Mouse (Mus musculus) kidney, embryonic 14.5 days (tissue): ENCODE data around the gene Ptch1. TPM values are rescaled to one million over a fixed set of nuclear protein-coding genes. Genes with fewer than 3 reads are reported as not detected.

ENCODE experiments used
- ATAC-seq: fragments of 200-750 bp; cut with Nextera tagmentation; 2 replicates; pipeline ENCODE4 v1.8.0; 2017; ENCODE audit warnings: moderate number of reproducible peaks, mild to moderate bottlenecking, moderate TSS enrichment, moderate library complexity; ENCODE audit not compliant: low FRiP score, low TSS enrichment
- H3K27ac ChIP-seq: fragments of 300-500 bp; sonication (generic); 2 replicates; pipeline ENCODE4 v1.5.1; 2014; ENCODE audit warnings: low read depth, mild to moderate bottlenecking, low read length, moderate library complexity, mixed read lengths
- H3K27me3 ChIP-seq: fragments of 300-500 bp; sonication (generic); 2 replicates; pipeline ENCODE4 v1.6.1; 2014; ENCODE audit warnings: mild to moderate bottlenecking, low read length; ENCODE audit not compliant: control insufficient read depth, insufficient read depth
- H3K36me3 ChIP-seq: fragments of 300-500 bp; sonication (generic); 2 replicates; pipeline ENCODE4 v1.6.1; 2014; ENCODE audit warnings: low read length, mixed read lengths; ENCODE audit not compliant: control insufficient read depth, insufficient read depth
- H3K4me1 ChIP-seq: fragments of 300-500 bp; sonication (generic); 2 replicates; pipeline ENCODE4 v1.6.1; 2014; ENCODE audit warnings: low read length, mixed read lengths; ENCODE audit not compliant: control insufficient read depth, insufficient read depth
- H3K4me2 ChIP-seq: fragments of 300-500 bp; sonication (generic); replicated peaks from 2 replicates; pipeline ENCODE4 v1.6.1; 2014; ENCODE audit warnings: low read depth, mild to moderate bottlenecking, low read length
- H3K4me3 ChIP-seq: fragments of 300-500 bp; sonication (generic); 2 replicates; pipeline ENCODE4 v1.5.1; 2014; ENCODE audit warnings: mild to moderate bottlenecking, low read length
- H3K9ac ChIP-seq: fragments of 300-500 bp; sonication (generic); 2 replicates; pipeline ENCODE4 v1.6.1; 2014; ENCODE audit warnings: low read depth, mild to moderate bottlenecking, low read length, moderate library complexity
- H3K9me3 ChIP-seq: fragments of 300-500 bp; sonication (generic); 2 replicates; pipeline ENCODE4 v1.6.1; 2016; ENCODE audit warnings: low read length; ENCODE audit not compliant: control insufficient read depth
- WGBS: fragments of 180-500 bp; shearing (Covaris S2); extraction: QIAGEN DNeasy Blood & Tissue Kit; methylation state at CpG from one replicate; pipeline ENCODE4 v1.1.7; 2014; 5-methylcytosine and 5-hydroxymethylcytosine counted together
- polyA plus RNA-seq: library from polyadenylated mRNA; unstranded; fragments of >200 nt; fragmentation: Nextera tagmentation; extraction: Ambion mirVana; gene quantifications from 2 replicates; pipeline ENCODE4 v1.2.1, GENCODE M21; 2014

Ptch1 gene
- polyA plus RNA-seq, 1 experiment from 2014 or later, result 28.2 TPM

GRCm38 (mm10) chr13:63529602-63530370 is 43.6 kb downstream of the Ptch1 start:
- no peak overlapping the region for H3K9ac ChIP-seq
- peaks cover 24% of the 10 kb centered on the region for H3K4me1 ChIP-seq
- H3K36me3 ChIP-seq, result peaks cover 90% of the 10 kb centered on the region
- no peak overlapping the region for H3K4me3 ChIP-seq
- H3K27me3 ChIP-seq, result no peaks in the 10 kb centered on the region
- ATAC-seq, result no peak
- no peak overlapping the region for H3K4me2 ChIP-seq
- no peak overlapping the region for H3K27ac ChIP-seq
- 56% methylated on average over 3 of the region's 3 CpGs for WGBS
- H3K9me3 ChIP-seq, result no peaks in the 10 kb centered on the region

GRCm38 (mm10) chr13:63528852-63529251 is 44.5 kb downstream of the Ptch1 start:
- H3K9me3 ChIP-seq, result no peaks in the 10 kb centered on the region
- H3K4me2 ChIP-seq, result no peak overlapping the region
- peaks cover 24% of the 10 kb centered on the region for H3K4me1 ChIP-seq
- ATAC-seq, result no peak
- H3K36me3 ChIP-seq, result peaks cover 90% of the 10 kb centered on the region
- H3K27me3 ChIP-seq, result no peaks in the 10 kb centered on the region
- H3K27ac ChIP-seq, result no peak overlapping the region
- no peak overlapping the region for H3K4me3 ChIP-seq
- WGBS, result 9% methylated on average over 2 of the region's 2 CpGs
- H3K9ac ChIP-seq, result no peak overlapping the region

- Histone ChIP-seq H3K27me3 (no peaks in the 10 kb centered on the region), H3K9ac (no peak overlapping the region), H3K4me1 (peaks cover 24% of the 10 kb centered on the region), H3K4me2 (no peak overlapping the region), H3K27ac (no peak overlapping the region), H3K36me3 (peaks cover 90% of the 10 kb centered on the region), H3K4me3 (no peak overlapping the region), H3K9me3 (no peaks in the 10 kb centered on the region)
- 0 out of 2 replicates have a peak, but pooled peaks have one; percentile 38 for ATAC-seq
- 20% methylated on average over 5 of the region's 5 CpGs for WGBS
Observed at GRCm38 (mm10) chr13:63528164-63528675, 45.2 kb downstream of the Ptch1 start.

GRCm38 (mm10) chr13:63525571-63526197 is 47.7 kb downstream of the Ptch1 start:
- H3K27me3 ChIP-seq, result no peaks in the 10 kb centered on the region
- no peak overlapping the region for H3K4me2 ChIP-seq
- WGBS, result 62% methylated on average over 11 of the region's 11 CpGs
- H3K4me3 ChIP-seq, result no peak overlapping the region
- H3K36me3 ChIP-seq, result peaks cover 86% of the 10 kb centered on the region
- H3K4me1 ChIP-seq, result peaks cover 24% of the 10 kb centered on the region
- H3K9ac ChIP-seq, result no peak overlapping the region
- no peaks in the 10 kb centered on the region for H3K9me3 ChIP-seq
- ATAC-seq, result peak; percentile 21; the same call in 1 of the 2 replicates
- H3K27ac ChIP-seq, result no peak overlapping the region

GRCm38 (mm10) chr13:63524608-63525570 is 48.5 kb downstream of the Ptch1 start:
- Histone ChIP-seq H3K27me3 (no peaks in the 10 kb centered on the region), H3K36me3 (peaks cover 86% of the 10 kb centered on the region), H3K27ac (peak overlapping the region; percentile 1; the same call in 1 of the 2 replicates), H3K4me1 (peaks cover 19% of the 10 kb centered on the region), H3K9ac (no peak overlapping the region), H3K4me3 (no peak overlapping the region), H3K4me2 (no peak overlapping the region), H3K9me3 (no peaks in the 10 kb centered on the region)
- 49% methylated on average over 25 of the region's 25 CpGs for WGBS
- peak; percentile 59; the same call in 1 of the 2 replicates for ATAC-seq

GRCm38 (mm10) chr13:63524061-63524460 is 49.3 kb downstream of the Ptch1 start:
- H3K27me3 ChIP-seq, result no peaks in the 10 kb centered on the region
- ATAC-seq, result no peak
- H3K9ac ChIP-seq, result no peak overlapping the region
- H3K4me2 ChIP-seq, result no peak overlapping the region
- H3K9me3 ChIP-seq, result no peaks in the 10 kb centered on the region
- 67% methylated on average over 2 of the region's 2 CpGs for WGBS
- H3K27ac ChIP-seq, result no peak overlapping the region
- no peak overlapping the region for H3K4me3 ChIP-seq
- peaks cover 14% of the 10 kb centered on the region; the same call in 1 of the 2 replicates for H3K4me1 ChIP-seq
- peaks cover 86% of the 10 kb centered on the region for H3K36me3 ChIP-seq

GRCm38 (mm10) chr13:63522832-63523231 is 50.6 kb downstream of the Ptch1 start:
- Histone ChIP-seq H3K27ac (no peak overlapping the region), H3K9ac (no peak overlapping the region), H3K4me3 (no peak overlapping the region), H3K27me3 (no peaks in the 10 kb centered on the region), H3K4me1 (peaks cover 4% of the 10 kb centered on the region; the same call in 1 of the 2 replicates), H3K9me3 (no peaks in the 10 kb centered on the region), H3K36me3 (peaks cover 91% of the 10 kb centered on the region), H3K4me2 (no peak overlapping the region)
- WGBS, result 54% methylated on average over 10 of the region's 10 CpGs
- 0 out of 2 replicates have a peak, but pooled peaks have one; percentile 32 for ATAC-seq

- Histone ChIP-seq H3K36me3 (peaks cover 95% of the 10 kb centered on the region), H3K9me3 (no peaks in the 10 kb centered on the region), H3K27ac (no peak overlapping the region), H3K4me1 (no peaks in the 10 kb centered on the region; the same call in 1 of the 2 replicates), H3K4me2 (no peak overlapping the region), H3K4me3 (no peak overlapping the region), H3K9ac (no peak overlapping the region), H3K27me3 (no peaks in the 10 kb centered on the region)
- 95% methylated on average over 6 of the region's 6 CpGs for WGBS
- ATAC-seq, result no peak
Observed at GRCm38 (mm10) chr13:63520110-63520509, 53.3 kb downstream of the Ptch1 start.
